Mouse (Mus musculus): ENCODE measurements around the gene Cdt1. TPM values are rescaled to one million over a fixed set of nuclear protein-coding genes. Genes with fewer than 3 reads are reported as not detected.
A peak's percentile ranks its signal among the peaks of the same experiment; 100 is the strongest.

Gene Cdt1
- 47.1 and 50.3 TPM in 2 replicates for polyA plus RNA-seq (2014; fragmentation: Nextera tagmentation; extraction: Ambion mirVana)

GRCm38 (mm10) chr8:122567361-122568108 lies at the start of gene Cdt1:
Cdt1 (plus strand) TSS chr8:122568015.
- Histone ChIP-seq H3K4me2 (peak within 1 kb of the TSS; percentile 92), H3K9me3 (ENCODE audit: low read depth, low read length) (no peaks in the 10 kb centered on the region), H3K9ac (peak within 1 kb of the TSS; percentile 94), H3K4me1 (ENCODE audit: insufficient read depth) (peaks cover 17% of the 10 kb centered on the region), H3K27me3 (ENCODE audit: insufficient read depth, low read length) (no peaks in the 10 kb centered on the region), H3K4me3 (ENCODE audit: low read depth, low read length) (peak within 1 kb of the TSS; percentile 94), H3K27ac (ENCODE audit: low read depth) (peak within 1 kb of the TSS; percentile 96), H3K36me3 (ENCODE audit: insufficient read depth) (peaks cover 36% of the 10 kb centered on the region)
- DNase-seq = peak; percentile 98
- TF ChIP-seq CTCF (IDR thresholded peaks at IDR 0.05; ENCODE audit: low read depth) = no peak
- WGBS = under 1% methylated on average over 62 of the region's 62 CpGs
- ATAC-seq (ENCODE audit: insufficient read depth) = peak; percentile 94

DNA sequence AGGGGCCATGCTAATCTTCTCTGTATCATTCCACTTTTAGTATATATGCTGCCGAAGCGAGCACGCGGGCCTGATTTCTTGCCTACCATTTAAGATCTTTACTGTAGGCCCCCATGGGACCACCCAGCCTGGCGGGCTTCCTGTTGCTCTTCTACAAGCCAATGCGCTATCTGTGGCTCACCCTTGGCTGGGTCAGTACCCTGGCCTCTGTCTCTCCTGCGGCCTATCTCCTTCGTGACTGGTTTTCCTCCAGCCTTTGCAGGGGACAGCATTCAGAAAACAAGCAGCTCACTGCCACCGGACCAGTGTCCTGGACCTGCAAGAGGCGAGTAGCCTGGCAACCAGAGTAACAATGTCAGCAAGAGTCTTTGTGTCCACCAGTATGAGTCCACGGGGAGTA lies 47.2 kb upstream of the Cdt1 start:
- DNase-seq (peak; percentile 23), ATAC-seq (ENCODE audit: insufficient read depth) (no peak)
- Histone ChIP-seq H3K9ac (no peak overlapping the region), H3K27ac (ENCODE audit: low read depth) (peak overlapping the region; percentile 70; the same call in 1 of the 2 replicates), H3K4me1 (ENCODE audit: insufficient read depth) (peaks cover 44% of the 10 kb centered on the region), H3K4me2 (peak overlapping the region; percentile 18; the same call in 1 of the 2 replicates), H3K4me3 (ENCODE audit: low read depth, low read length) (no peak overlapping the region), H3K27me3 (ENCODE audit: insufficient read depth, low read length) (no peaks in the 10 kb centered on the region), H3K36me3 (ENCODE audit: insufficient read depth) (no peaks in the 10 kb centered on the region), H3K9me3 (ENCODE audit: low read depth, low read length) (no peaks in the 10 kb centered on the region)
- TF ChIP-seq CTCF (IDR thresholded peaks at IDR 0.05; ENCODE audit: low read depth) = no peak
- whole genome bisulfite sequencing = 74% methylated on average over 11 of the region's 11 CpGs

GRCm38 (mm10) chr8:122522796-122523651 lies 44.8 kb upstream of the Cdt1 start:
- Histone ChIP-seq H3K4me1 (ENCODE audit: insufficient read depth) (peaks cover 50% of the 10 kb centered on the region), H3K27me3 (ENCODE audit: insufficient read depth, low read length) (no peaks in the 10 kb centered on the region), H3K36me3 (ENCODE audit: insufficient read depth) (0 out of 2 replicates have a peak, but pooled peaks cover 4% of the 10 kb centered on the region), H3K27ac (ENCODE audit: low read depth) (peak overlapping the region; percentile 68; the same call in 1 of the 2 replicates), H3K4me3 (ENCODE audit: low read depth, low read length) (no peak overlapping the region), H3K9me3 (ENCODE audit: low read depth, low read length) (no peaks in the 10 kb centered on the region), H3K9ac (0 out of 2 replicates have a peak overlapping the region, but pooled peaks have one; percentile 15), H3K4me2 (peak overlapping the region; percentile 44)
- no peak for TF ChIP-seq CTCF (IDR thresholded peaks at IDR 0.05; ENCODE audit: low read depth)
- DNase-seq = peak; percentile 70
- WGBS = 46% methylated on average over 14 of the region's 14 CpGs
- ATAC-seq (ENCODE audit: insufficient read depth) = peak; percentile 13; the same call in 1 of the 2 replicates

- Histone ChIP-seq H3K4me3 (ENCODE audit: low read depth, low read length) (no peak overlapping the region), H3K9ac (no peak overlapping the region; the same call in 1 of the 2 replicates), H3K36me3 (ENCODE audit: insufficient read depth) (0 out of 2 replicates have a peak, but pooled peaks cover 4% of the 10 kb centered on the region), H3K4me2 (peak overlapping the region; percentile 44), H3K27me3 (ENCODE audit: insufficient read depth, low read length) (no peaks in the 10 kb centered on the region), H3K27ac (ENCODE audit: low read depth) (peak overlapping the region; percentile 68), H3K4me1 (ENCODE audit: insufficient read depth) (peaks cover 44% of the 10 kb centered on the region), H3K9me3 (ENCODE audit: low read depth, low read length) (no peaks in the 10 kb centered on the region)
- no peak for ATAC-seq (ENCODE audit: insufficient read depth)
- WGBS = 24% methylated on average over 23 of the region's 23 CpGs
- no peak for TF ChIP-seq CTCF (IDR thresholded peaks at IDR 0.05; ENCODE audit: low read depth)
- DNase-seq = peak; percentile 43
Observed at GRCm38 (mm10) chr8:122523652-122524360, 44.0 kb upstream of the Cdt1 start.

DNA sequence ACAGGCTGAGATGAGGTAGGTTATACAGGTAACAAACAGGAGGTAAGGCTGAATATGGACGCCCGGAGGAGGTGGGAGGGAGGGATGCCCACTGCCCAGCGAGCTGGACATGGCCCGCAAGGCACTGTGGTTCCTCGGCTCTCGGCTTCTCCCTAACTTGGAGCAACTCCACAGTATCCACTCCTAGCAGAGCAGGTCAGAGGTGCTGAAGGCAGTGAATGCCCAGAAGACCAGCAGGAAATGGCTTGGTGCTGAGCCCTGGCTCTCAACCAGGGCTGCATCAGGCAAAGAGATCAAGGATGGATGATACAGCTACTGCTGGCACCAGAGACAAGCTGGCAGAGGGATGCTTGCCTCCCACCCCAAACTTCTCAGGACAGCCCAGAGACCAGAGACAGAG lies 43.3 kb upstream of the Cdt1 start:
- H3K4me3 ChIP-seq (ENCODE audit: low read depth, low read length) = no peak overlapping the region
- 0 out of 2 replicates have a peak, but pooled peaks cover 4% of the 10 kb centered on the region for H3K36me3 ChIP-seq (ENCODE audit: insufficient read depth)
- peak overlapping the region; percentile 44; the same call in 1 of the 2 replicates for H3K4me2 ChIP-seq
- DNase-seq (no peak), ATAC-seq (ENCODE audit: insufficient read depth) (no peak)
- H3K27ac ChIP-seq (ENCODE audit: low read depth) = peak overlapping the region; percentile 68; the same call in 1 of the 2 replicates
- no peak overlapping the region for H3K9ac ChIP-seq
- H3K9me3 ChIP-seq (ENCODE audit: low read depth, low read length) = no peaks in the 10 kb centered on the region
- 71% methylated on average over 6 of the region's 6 CpGs for whole genome bisulfite sequencing
- H3K4me1 ChIP-seq (ENCODE audit: insufficient read depth) = peaks cover 44% of the 10 kb centered on the region
- no peak for TF ChIP-seq CTCF (IDR thresholded peaks at IDR 0.05; ENCODE audit: low read depth)
- H3K27me3 ChIP-seq (ENCODE audit: insufficient read depth, low read length) = no peaks in the 10 kb centered on the region

DNA sequence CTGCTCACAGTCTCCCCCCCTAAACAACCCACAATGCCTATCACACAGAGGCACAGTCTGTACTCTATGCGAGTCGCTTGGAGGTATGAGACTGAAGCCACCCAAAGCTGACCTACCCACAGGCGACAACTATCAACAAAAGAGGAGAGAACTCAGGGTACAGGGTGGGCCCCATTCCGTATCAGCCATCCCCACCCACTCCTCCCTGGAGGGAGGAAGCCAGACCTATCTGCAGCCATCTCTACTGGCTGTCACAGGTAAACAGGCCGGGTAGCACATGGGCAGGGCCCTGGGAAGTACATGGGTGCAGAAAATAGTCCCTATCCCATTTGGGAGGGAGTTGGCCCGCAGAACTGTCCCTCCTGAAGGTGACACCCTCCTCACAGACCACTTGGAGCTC lies 42.8 kb upstream of the Cdt1 start:
- 71% methylated on average over 6 of the region's 6 CpGs for WGBS
- Histone ChIP-seq H3K4me2 (no peak overlapping the region), H3K27me3 (ENCODE audit: insufficient read depth, low read length) (no peaks in the 10 kb centered on the region), H3K4me1 (ENCODE audit: insufficient read depth) (peaks cover 44% of the 10 kb centered on the region), H3K36me3 (ENCODE audit: insufficient read depth) (0 out of 2 replicates have a peak, but pooled peaks cover 4% of the 10 kb centered on the region), H3K9me3 (ENCODE audit: low read depth, low read length) (no peaks in the 10 kb centered on the region), H3K4me3 (ENCODE audit: low read depth, low read length) (no peak overlapping the region), H3K9ac (0 out of 2 replicates have a peak overlapping the region, but pooled peaks have one; percentile 23), H3K27ac (ENCODE audit: low read depth) (peak overlapping the region; percentile 68; the same call in 1 of the 2 replicates)
- ATAC-seq (ENCODE audit: insufficient read depth) (no peak), DNase-seq (no peak)
- no peak for TF ChIP-seq CTCF (IDR thresholded peaks at IDR 0.05; ENCODE audit: low read depth)

All from lung, embryonic 14.5 days (tissue).